Mouse (Mus musculus) midbrain, embryonic 10.5 days (tissue): ENCODE results near the gene Plpp6. TPM values are rescaled to one million over a fixed set of nuclear protein-coding genes. Genes with fewer than 3 reads are reported as not detected.

Source experiments
- DNase-seq: peaks from one replicate; pipeline ENCODE4 v3.0.0-alpha.2; 2017; ENCODE audit warnings: low spot score
- H3K27ac ChIP-seq: fragments of 300-500 bp; sonication (generic); replicated peaks from 2 replicates; pipeline ENCODE4 v1.5.1; 2016; ENCODE audit warnings: mild to moderate bottlenecking
- H3K27me3 ChIP-seq: fragments of 300-500 bp; sonication (generic); 2 replicates; pipeline ENCODE4 v1.6.1; 2016; ENCODE audit warnings: low read depth, mild to moderate bottlenecking; ENCODE audit not compliant: poor library complexity, severe bottlenecking
- H3K36me3 ChIP-seq: fragments of 300-500 bp; sonication (generic); 2 replicates; pipeline ENCODE4 v1.6.1; 2016; ENCODE audit warnings: mild to moderate bottlenecking, moderate library complexity
- H3K4me1 ChIP-seq: fragments of 300-500 bp; sonication (generic); 2 replicates; pipeline ENCODE4 v1.6.1; 2016
- H3K4me3 ChIP-seq: fragments of 300-500 bp; sonication (generic); 2 replicates; pipeline ENCODE4 v1.5.1; 2016; ENCODE audit warnings: mild to moderate bottlenecking, moderate library complexity
- H3K9me3 ChIP-seq: fragments of 300-500 bp; sonication (generic); replicated peaks from 2 replicates; pipeline ENCODE4 v1.6.1; 2016; ENCODE audit warnings: mild to moderate bottlenecking
- WGBS: fragments of 180-500 bp; shearing (Covaris S2); methylation state at CpG from one replicate; pipeline ENCODE4 v1.1.7; 2016; 5-methylcytosine and 5-hydroxymethylcytosine counted together
- polyA plus RNA-seq: library from polyadenylated mRNA; unstranded; fragments of >200 nt; fragmentation: Nextera tagmentation; extraction: Ambion mirVana; gene quantifications from 2 replicates; pipeline ENCODE4 v1.2.1, GENCODE M21; 2016

Gene Plpp6
- polyA plus RNA-seq, 1 experiment from 2014 or later, result 3.6 TPM

DNA sequence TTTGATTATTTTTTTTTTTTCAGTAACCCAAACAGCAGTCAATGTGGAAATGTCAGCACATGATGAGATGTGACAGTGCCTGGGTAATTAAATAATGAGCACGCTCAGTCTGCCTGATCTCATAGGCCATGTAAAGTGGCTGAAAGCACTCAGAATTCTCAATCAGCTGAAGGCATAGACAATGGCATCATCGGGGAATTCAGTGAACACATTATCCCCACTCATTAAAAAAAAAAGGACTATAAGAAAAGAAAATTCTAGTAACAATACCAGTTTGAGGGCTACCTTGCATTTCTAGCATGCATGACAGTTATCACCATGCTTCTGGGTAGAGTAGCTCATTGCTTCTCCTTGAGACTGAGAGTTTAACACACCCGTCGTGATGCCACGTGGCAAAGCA, 12.5 kb upstream of the Plpp6 start:
- H3K9me3 ChIP-seq, result no peaks in the 10 kb centered on the region
- no peak for DNase-seq
- WGBS, result 82% methylated on average over 5 of the region's 5 CpGs
- H3K27me3 ChIP-seq, result no peaks in the 10 kb centered on the region
- no peak overlapping the region for H3K27ac ChIP-seq
- H3K36me3 ChIP-seq, result no peaks in the 10 kb centered on the region
- no peaks in the 10 kb centered on the region for H3K4me1 ChIP-seq
- H3K4me3 ChIP-seq, result no peak overlapping the region

- DNase-seq, result no peak
- H3K4me1 ChIP-seq, result peaks cover 26% of the 10 kb centered on the region
- WGBS, result 60% methylated on average over 3 of the region's 3 CpGs
- H3K9me3 ChIP-seq, result no peaks in the 10 kb centered on the region
- H3K4me3 ChIP-seq, result peak overlapping the region; percentile 92
- no peak overlapping the region for H3K27ac ChIP-seq
- peaks cover 32% of the 10 kb centered on the region for H3K27me3 ChIP-seq
- no peaks in the 10 kb centered on the region for H3K36me3 ChIP-seq
These were observed 640 bp upstream of the Plpp6 start for GRCm38 (mm10) chr19:28963113-28963512.

- no peak for DNase-seq
- H3K9me3 ChIP-seq, result no peaks in the 10 kb centered on the region
These were observed 276 bp upstream of the Plpp6 start for GRCm38 (mm10) chr19:28963513-28963841.

GRCm38 (mm10) chr19:28964552-28964903, 775 bp downstream of the Plpp6 start:
- Histone ChIP-seq H3K4me1 (peaks cover 27% of the 10 kb centered on the region), H3K27ac (peak overlapping the region; percentile 88), H3K27me3 (peaks cover 32% of the 10 kb centered on the region), H3K4me3 (peak overlapping the region; percentile 92), H3K9me3 (no peaks in the 10 kb centered on the region), H3K36me3 (no peaks in the 10 kb centered on the region)
- 6% methylated on average over 16 of the region's 16 CpGs for WGBS
- DNase-seq, result no peak

More at GRCm38 (mm10) chr19:28963513-28963841, 276 bp upstream of the Plpp6 start:
- WGBS, result 8% methylated on average over 4 of the region's 4 CpGs
- no peaks in the 10 kb centered on the region for H3K36me3 ChIP-seq
- H3K4me1 ChIP-seq, result peaks cover 27% of the 10 kb centered on the region
- H3K27ac ChIP-seq, result peak overlapping the region; percentile 88
- H3K27me3 ChIP-seq, result peaks cover 32% of the 10 kb centered on the region
- H3K4me3 ChIP-seq, result peak overlapping the region; percentile 92

- 0 out of 2 replicates have a peak within 1 kb of the TSS, but pooled peaks have one; percentile 33 for H3K27ac ChIP-seq
- H3K4me3 ChIP-seq, result peak within 1 kb of the TSS; percentile 23; the same call in 1 of the 2 replicates
- peaks cover 27% of the 10 kb centered on the region for H3K4me1 ChIP-seq
These were observed 3.9 kb downstream of the Plpp6 start, which contains the start of gene 4430402I18Rik for GRCm38 (mm10) chr19:28967652-28968051. TSS of gene 4430402I18Rik (minus strand) at chr19:28967800.

GRCm38 (mm10) chr19:28968178-28968577, 4.4 kb downstream of the Plpp6 start:
- no peak overlapping the region for H3K27ac ChIP-seq
- no peak overlapping the region for H3K4me3 ChIP-seq
- 77% methylated on average over 4 of the region's 4 CpGs for WGBS
- no peak for DNase-seq
- H3K4me1 ChIP-seq, result peaks cover 27% of the 10 kb centered on the region
- no peaks in the 10 kb centered on the region for H3K9me3 ChIP-seq
- no peaks in the 10 kb centered on the region for H3K36me3 ChIP-seq
- peaks cover 22% of the 10 kb centered on the region for H3K27me3 ChIP-seq

More at GRCm38 (mm10) chr19:28967652-28968051, 3.9 kb downstream of the Plpp6 start, which contains the start of gene 4430402I18Rik:
- WGBS, result 6% methylated on average over 11 of the region's 11 CpGs
- no peaks in the 10 kb centered on the region for H3K36me3 ChIP-seq
- peak; percentile 61 for DNase-seq
- peaks cover 28% of the 10 kb centered on the region for H3K27me3 ChIP-seq
- no peaks in the 10 kb centered on the region for H3K9me3 ChIP-seq

DNA sequence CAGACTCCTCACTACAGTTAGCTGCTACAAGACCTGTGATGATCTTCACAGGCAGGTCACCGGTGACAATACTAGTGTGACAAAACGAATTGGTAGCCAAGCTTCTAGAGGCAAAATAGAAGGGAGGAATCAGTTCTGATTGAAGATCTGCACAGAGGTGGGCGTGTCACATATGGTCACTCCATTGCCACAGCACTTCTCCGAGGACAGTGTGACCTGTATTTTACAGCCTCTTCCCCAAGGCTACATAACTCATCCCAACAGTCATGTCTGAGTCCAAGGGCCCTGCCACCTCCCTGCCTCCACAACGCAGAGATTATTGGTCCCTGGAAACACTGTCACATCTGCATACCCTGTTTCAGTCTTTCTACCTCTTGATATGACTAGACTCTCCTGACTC, 5.5 kb downstream of the Plpp6 start:
- no peak for DNase-seq
- Histone ChIP-seq H3K4me1 (peaks cover 22% of the 10 kb centered on the region), H3K9me3 (no peaks in the 10 kb centered on the region), H3K4me3 (no peak overlapping the region), H3K27ac (no peak overlapping the region), H3K27me3 (peaks cover 29% of the 10 kb centered on the region), H3K36me3 (no peaks in the 10 kb centered on the region)
- WGBS, result 86% methylated on average over 5 of the region's 5 CpGs

GRCm38 (mm10) chr19:28970251-28970650, 6.5 kb downstream of the Plpp6 start:
- Histone ChIP-seq H3K4me1 (peaks cover 19% of the 10 kb centered on the region), H3K36me3 (no peaks in the 10 kb centered on the region), H3K4me3 (no peak overlapping the region), H3K9me3 (no peaks in the 10 kb centered on the region), H3K27ac (no peak overlapping the region), H3K27me3 (peaks cover 30% of the 10 kb centered on the region)
- DNase-seq, result no peak
- 73% methylated on average over 11 of the region's 11 CpGs for WGBS

GRCm38 (mm10) chr19:28974862-28975611, 11.3 kb downstream of the Plpp6 start:
- H3K9me3 ChIP-seq, result no peaks in the 10 kb centered on the region
- H3K4me3 ChIP-seq, result peak overlapping the region; percentile 56
- H3K27me3 ChIP-seq, result peaks cover 21% of the 10 kb centered on the region
- peak overlapping the region; percentile 55 for H3K27ac ChIP-seq
- peak; percentile 80 for DNase-seq
- no peaks in the 10 kb centered on the region for H3K36me3 ChIP-seq
- 20% methylated on average over 35 of the region's 35 CpGs for WGBS
- peaks cover 9% of the 10 kb centered on the region for H3K4me1 ChIP-seq

- Histone ChIP-seq H3K4me3 (no peak overlapping the region), H3K27me3 (no peaks in the 10 kb centered on the region), H3K4me1 (no peaks in the 10 kb centered on the region), H3K27ac (no peak overlapping the region), H3K36me3 (no peaks in the 10 kb centered on the region), H3K9me3 (no peaks in the 10 kb centered on the region)
- no peak for DNase-seq
- 81% methylated on average over 7 of the region's 7 CpGs for WGBS
These were observed 18.9 kb downstream of the Plpp6 start for GRCm38 (mm10) chr19:28982617-28983016.

DNA sequence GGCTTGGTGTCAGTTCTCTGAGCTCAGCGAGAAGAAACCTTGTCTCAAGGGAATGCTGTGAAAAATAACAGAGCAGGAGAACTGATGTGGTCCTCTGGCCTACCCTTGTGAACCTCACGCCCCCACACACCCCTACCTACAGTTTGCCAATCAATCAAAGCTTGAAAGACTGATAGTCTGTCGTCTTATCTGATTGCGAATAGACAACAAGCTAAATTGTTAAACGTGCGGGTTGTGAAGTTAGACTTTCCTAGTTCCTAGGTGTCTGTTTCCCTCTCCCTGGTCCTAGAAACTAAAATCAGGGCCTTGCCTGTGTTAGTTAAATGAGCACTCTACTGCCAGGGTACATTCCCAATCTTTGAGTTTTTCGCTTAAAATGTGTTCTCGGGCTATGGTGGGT, 25.8 kb downstream of the Plpp6 start:
- Histone ChIP-seq H3K9me3 (no peaks in the 10 kb centered on the region), H3K4me1 (peaks cover 18% of the 10 kb centered on the region), H3K36me3 (peaks cover 23% of the 10 kb centered on the region), H3K4me3 (peak overlapping the region; percentile 99), H3K27ac (peak overlapping the region; percentile 95), H3K27me3 (0 out of 2 replicates have a peak, but pooled peaks cover 3% of the 10 kb centered on the region)
- DNase-seq, result no peak
- WGBS, result 75% methylated on average over 8 of the region's 8 CpGs

- Histone ChIP-seq H3K27me3 (0 out of 2 replicates have a peak, but pooled peaks cover 3% of the 10 kb centered on the region), H3K36me3 (peaks cover 30% of the 10 kb centered on the region), H3K9me3 (no peaks in the 10 kb centered on the region), H3K27ac (peak within 1 kb of the TSS; percentile 95), H3K4me3 (peak within 1 kb of the TSS; percentile 99), H3K4me1 (peaks cover 18% of the 10 kb centered on the region)
- WGBS, result under 1% methylated on average over 37 of the region's 37 CpGs
- peak; percentile 99 for DNase-seq
These were observed 26.4 kb downstream of the Plpp6 start, which contains the start of gene Cdc37l1 for GRCm38 (mm10) chr19:28990194-28990589. TSS of gene Cdc37l1 (plus strand) at chr19:28990352.

GRCm38 (mm10) chr19:28990590-28991221, 27.0 kb downstream of the Plpp6 start:
- H3K4me1 ChIP-seq, result peaks cover 18% of the 10 kb centered on the region
- WGBS, result 2% methylated on average over 41 of the region's 41 CpGs
- DNase-seq, result no peak
- H3K36me3 ChIP-seq, result peaks cover 35% of the 10 kb centered on the region
- no peaks in the 10 kb centered on the region for H3K9me3 ChIP-seq
- H3K27ac ChIP-seq, result peak overlapping the region; percentile 95
- H3K27me3 ChIP-seq, result 0 out of 2 replicates have a peak, but pooled peaks cover 3% of the 10 kb centered on the region
- peak overlapping the region; percentile 99 for H3K4me3 ChIP-seq
